Mouse (Mus musculus) hindbrain, embryonic 11.5 days (tissue): ENCODE data around the gene Gdap1l1. TPM values are rescaled to one million over a fixed set of nuclear protein-coding genes. Genes with fewer than 3 reads are reported as not detected.

Source experiments
- ATAC-seq: fragments of 200-750 bp; cut with Nextera tagmentation; 2 replicates; pipeline ENCODE4 v1.8.0; 2017; ENCODE audit warnings: mild to moderate bottlenecking, moderate TSS enrichment, moderate library complexity; ENCODE audit not compliant: low FRiP score
- DNase-seq: peaks from one replicate; pipeline ENCODE4 v3.0.0-alpha.2; 2015; ENCODE audit warnings: low spot score
- H3K27ac ChIP-seq: fragments of 300-500 bp; sonication (generic); 2 replicates; pipeline ENCODE4 v1.5.1; 2014; ENCODE audit warnings: mild to moderate bottlenecking, low read depth, low read length
- H3K27me3 ChIP-seq: fragments of 300-500 bp; sonication (generic); 2 replicates; pipeline ENCODE4 v1.6.1; 2014; ENCODE audit warnings: mild to moderate bottlenecking, low read length, moderate library complexity, mixed read lengths; ENCODE audit not compliant: control insufficient read depth, insufficient read depth
- H3K36me3 ChIP-seq: fragments of 300-500 bp; sonication (generic); 2 replicates; pipeline ENCODE4 v1.6.1; 2014; ENCODE audit warnings: mild to moderate bottlenecking, low read length, moderate library complexity, mixed read lengths; ENCODE audit not compliant: control insufficient read depth, insufficient read depth
- H3K4me1 ChIP-seq: fragments of 300-500 bp; sonication (generic); replicated peaks from 2 replicates; pipeline ENCODE4 v1.6.1; 2014; ENCODE audit warnings: low read length, mixed read lengths; ENCODE audit not compliant: control insufficient read depth, insufficient read depth
- H3K4me2 ChIP-seq: fragments of 300-500 bp; sonication (generic); replicated peaks from 2 replicates; pipeline ENCODE4 v1.6.1; 2014; ENCODE audit warnings: mild to moderate bottlenecking, low read depth, low read length
- H3K4me3 ChIP-seq: fragments of 300-500 bp; sonication (generic); 2 replicates; pipeline ENCODE4 v1.5.1; 2014; ENCODE audit warnings: low read depth, low read length
- H3K9ac ChIP-seq: fragments of 300-500 bp; sonication (generic); 2 replicates; pipeline ENCODE4 v1.6.1; 2014; ENCODE audit warnings: low read depth, low read length
- H3K9me3 ChIP-seq: fragments of 300-500 bp; sonication (generic); 2 replicates; pipeline ENCODE4 v1.6.1; 2016; ENCODE audit warnings: low read length; ENCODE audit not compliant: control insufficient read depth
- WGBS: fragments of 180-500 bp; shearing (Covaris S2); extraction: QIAGEN DNeasy Blood & Tissue Kit; methylation state at CpG from one replicate; pipeline ENCODE4 v1.1.7; 2014; 5-methylcytosine and 5-hydroxymethylcytosine counted together
- polyA plus RNA-seq: library from polyadenylated mRNA; unstranded; fragments of >200 nt; fragmentation: Nextera tagmentation; extraction: Ambion mirVana; gene quantifications from 2 replicates; pipeline ENCODE4 v1.2.1, GENCODE M21; 2014

Gene Gdap1l1
- polyA plus RNA-seq, 1 experiment from 2014 or later = 47.4 TPM

DNA sequence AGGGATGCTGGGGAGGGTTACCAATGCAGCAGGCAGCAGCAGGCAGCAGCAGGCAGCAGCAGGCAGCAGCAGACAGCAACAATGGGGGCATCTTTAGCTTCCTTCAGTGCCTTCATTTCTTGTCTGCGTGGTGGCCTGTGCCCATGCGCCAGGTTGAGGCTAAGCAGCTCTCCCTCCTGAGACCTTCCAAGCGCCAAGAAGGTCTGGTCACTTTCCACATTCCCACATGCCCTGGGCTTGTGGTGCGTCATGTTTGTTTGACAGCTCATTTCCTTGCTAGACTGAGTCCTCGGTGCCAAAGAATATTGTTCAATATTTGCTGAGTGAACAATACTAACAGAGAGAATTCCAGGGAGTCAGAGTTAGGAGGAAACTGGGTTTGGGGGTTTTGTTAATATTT, 55.7 kb downstream of the Gdap1l1 start:
- Histone ChIP-seq H3K36me3 (no peaks in the 10 kb centered on the region), H3K4me1 (no peaks in the 10 kb centered on the region), H3K4me2 (no peak overlapping the region), H3K4me3 (no peak overlapping the region), H3K9me3 (no peaks in the 10 kb centered on the region), H3K9ac (no peak overlapping the region), H3K27ac (no peak overlapping the region), H3K27me3 (no peaks in the 10 kb centered on the region)
- DNase-seq (no peak), ATAC-seq (no peak)
- 64% methylated on average over 5 of the region's 5 CpGs for WGBS

DNA sequence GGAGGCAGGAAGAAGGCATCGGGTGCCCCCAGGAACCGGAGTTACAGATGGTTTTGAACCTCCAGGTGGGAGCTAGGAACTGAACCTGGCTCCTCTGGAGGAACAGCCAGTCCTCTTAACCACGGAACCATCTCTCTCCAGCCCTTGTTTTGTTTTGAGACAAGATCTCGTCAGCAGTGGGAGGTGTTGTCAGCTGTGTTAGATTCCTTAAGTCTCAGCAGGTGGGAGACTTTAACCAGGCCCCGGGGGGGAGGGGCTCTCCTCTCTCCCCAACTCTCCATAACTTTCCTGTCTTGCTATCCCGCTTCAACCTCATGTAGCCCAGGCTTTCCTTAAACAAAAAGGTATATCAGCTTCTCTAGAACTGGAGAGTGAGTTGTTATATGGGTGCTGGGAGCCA, 56.2 kb downstream of the Gdap1l1 start:
- no peaks in the 10 kb centered on the region for H3K4me1 ChIP-seq
- no peak overlapping the region for H3K27ac ChIP-seq
- H3K9ac ChIP-seq = no peak overlapping the region
- H3K27me3 ChIP-seq = no peaks in the 10 kb centered on the region
- no peaks in the 10 kb centered on the region for H3K36me3 ChIP-seq
- ATAC-seq (no peak), DNase-seq (no peak)
- H3K9me3 ChIP-seq = no peaks in the 10 kb centered on the region
- H3K4me2 ChIP-seq = no peak overlapping the region
- 40% methylated on average over 6 of the region's 6 CpGs for WGBS
- H3K4me3 ChIP-seq = no peak overlapping the region

DNA sequence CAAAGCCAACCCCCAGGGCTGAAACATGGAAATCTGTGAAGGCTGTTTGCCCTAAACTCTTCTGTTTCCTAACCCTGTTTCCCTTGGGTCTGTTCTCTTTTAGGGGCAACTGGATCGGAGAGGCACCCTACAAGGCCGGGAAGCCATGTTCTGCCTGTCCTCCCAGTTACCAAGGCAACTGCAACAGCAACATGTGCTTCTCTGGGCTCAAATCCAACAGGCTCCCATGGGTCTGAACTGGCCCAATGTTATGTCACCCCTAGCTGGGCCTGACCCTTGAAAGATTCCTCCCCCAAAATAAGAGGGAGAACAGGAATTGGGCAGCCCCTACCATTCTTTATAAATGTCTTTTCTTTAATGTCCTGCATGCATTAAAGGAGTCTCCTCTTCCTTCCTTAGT, 63.9 kb downstream of the Gdap1l1 start:
- no peaks in the 10 kb centered on the region for H3K36me3 ChIP-seq
- DNase-seq = no peak
- H3K9ac ChIP-seq = no peak overlapping the region
- no peaks in the 10 kb centered on the region for H3K9me3 ChIP-seq
- WGBS = 80% methylated on average over 2 of the region's 2 CpGs
- no peak overlapping the region for H3K4me3 ChIP-seq
- H3K27me3 ChIP-seq = no peaks in the 10 kb centered on the region
- no peak overlapping the region for H3K27ac ChIP-seq
- no peak overlapping the region for H3K4me2 ChIP-seq
- ATAC-seq = no peak
- H3K4me1 ChIP-seq = no peaks in the 10 kb centered on the region

DNA sequence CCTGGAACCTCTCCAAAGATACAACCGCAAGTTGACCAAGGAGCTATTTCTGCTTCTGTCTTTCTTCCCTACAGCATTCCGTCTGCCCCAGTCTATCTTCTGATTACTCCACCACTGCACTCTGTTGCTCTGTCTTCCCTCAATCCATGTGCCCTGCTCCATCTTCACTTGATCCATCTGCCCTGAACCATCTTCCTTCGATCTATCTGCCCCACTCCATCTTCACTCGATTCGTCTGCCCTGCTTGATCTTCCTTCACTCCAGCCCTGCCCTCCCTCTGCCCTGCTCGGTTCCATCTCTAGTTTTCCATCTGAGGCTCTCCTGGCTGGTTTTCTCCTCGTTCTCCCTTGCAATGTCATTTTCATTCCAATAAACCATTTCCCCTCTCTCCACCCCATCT, 64.9 kb downstream of the Gdap1l1 start:
- 77% methylated on average over 7 of the region's 7 CpGs for WGBS
- no peak overlapping the region for H3K4me2 ChIP-seq
- ATAC-seq (no peak), DNase-seq (no peak)
- no peaks in the 10 kb centered on the region for H3K36me3 ChIP-seq
- no peaks in the 10 kb centered on the region for H3K27me3 ChIP-seq
- H3K9me3 ChIP-seq = no peaks in the 10 kb centered on the region
- no peak overlapping the region for H3K9ac ChIP-seq
- H3K27ac ChIP-seq = no peak overlapping the region
- no peaks in the 10 kb centered on the region for H3K4me1 ChIP-seq
- no peak overlapping the region for H3K4me3 ChIP-seq

Other genes starting within 250 kb of the Gdap1l1 start
- gene Tox2, start 235.4 kb upstream of the Gdap1l1 start, polyA plus RNA-seq = 15.6 and 17.5 TPM in 2 replicates
- 0.32 and 0.43 TPM in 2 replicates for gene Jph2, start 40.5 kb upstream of the Gdap1l1 start, polyA plus RNA-seq
- 88.7 and 92.1 TPM in 2 replicates for gene Oser1, start 13.8 kb upstream of the Gdap1l1 start, polyA plus RNA-seq
- 8.0 and 9.0 TPM in 2 replicates for gene Fitm2, start 34.2 kb downstream of the Gdap1l1 start, polyA plus RNA-seq
- 0.15 TPM in 1 of 2 replicates, not detected in the other for gene R3hdml, start 53.8 kb downstream of the Gdap1l1 start, polyA plus RNA-seq
- not detected in 2 replicates for gene Hnf4a, start 68.3 kb downstream of the Gdap1l1 start, polyA plus RNA-seq
- gene Ttpal, start 163.8 kb downstream of the Gdap1l1 start, polyA plus RNA-seq = 40.2 and 42.2 TPM in 2 replicates
- gene Serinc3, start 206.7 kb downstream of the Gdap1l1 start, polyA plus RNA-seq = 35.7 and 38.4 TPM in 2 replicates
- gene Pkig, start 219.9 kb downstream of the Gdap1l1 start, polyA plus RNA-seq = 136 and 138 TPM in 2 replicates